Mouse (Mus musculus): ENCODE data around the gene Il17re. TPM values are rescaled to one million over a fixed set of nuclear protein-coding genes. Genes with fewer than 3 reads are reported as not detected.

The Il17re gene
- polyA plus RNA-seq, 1 experiment from 2014 or later, result 0.40 TPM

DNA sequence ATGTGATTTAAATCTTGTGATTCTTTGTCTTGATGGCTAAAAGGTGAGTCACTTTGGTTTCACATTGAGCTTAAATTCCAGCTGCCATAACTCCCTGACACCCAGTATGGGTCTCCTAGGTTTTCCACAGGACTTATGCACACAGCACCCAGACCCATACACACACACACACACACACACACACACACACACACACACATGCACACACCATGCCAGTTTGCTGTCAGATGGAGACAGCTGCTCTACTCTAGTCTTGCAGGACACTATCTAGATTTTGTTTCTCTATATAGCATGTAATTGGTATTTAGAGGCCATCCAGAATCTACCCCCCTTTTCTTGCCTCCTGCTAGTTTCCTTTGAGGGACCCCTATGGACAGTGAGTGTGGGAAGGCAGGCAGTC is 48.8 kb downstream of the Il17re start:
- ATAC-seq (ENCODE audit: low FRiP score) (no peak), DNase-seq (ENCODE audit: low spot score, missing footprints) (no peak)
- Histone ChIP-seq H3K4me1 (ENCODE audit: control insufficient read depth, insufficient read depth, low read length) (no peaks in the 10 kb centered on the region), H3K27ac (ENCODE audit: low read depth, low read length) (no peak overlapping the region), H3K27me3 (ENCODE audit: control insufficient read depth, insufficient read depth, low read length) (no peaks in the 10 kb centered on the region), H3K4me2 (no peak overlapping the region), H3K9me3 (ENCODE audit: control insufficient read depth, low read length) (no peaks in the 10 kb centered on the region), H3K36me3 (ENCODE audit: control insufficient read depth, insufficient read depth, low read length) (no peaks in the 10 kb centered on the region), H3K9ac (ENCODE audit: low read length) (no peak overlapping the region), H3K4me3 (ENCODE audit: low read depth, low read length) (no peak overlapping the region)

DNA sequence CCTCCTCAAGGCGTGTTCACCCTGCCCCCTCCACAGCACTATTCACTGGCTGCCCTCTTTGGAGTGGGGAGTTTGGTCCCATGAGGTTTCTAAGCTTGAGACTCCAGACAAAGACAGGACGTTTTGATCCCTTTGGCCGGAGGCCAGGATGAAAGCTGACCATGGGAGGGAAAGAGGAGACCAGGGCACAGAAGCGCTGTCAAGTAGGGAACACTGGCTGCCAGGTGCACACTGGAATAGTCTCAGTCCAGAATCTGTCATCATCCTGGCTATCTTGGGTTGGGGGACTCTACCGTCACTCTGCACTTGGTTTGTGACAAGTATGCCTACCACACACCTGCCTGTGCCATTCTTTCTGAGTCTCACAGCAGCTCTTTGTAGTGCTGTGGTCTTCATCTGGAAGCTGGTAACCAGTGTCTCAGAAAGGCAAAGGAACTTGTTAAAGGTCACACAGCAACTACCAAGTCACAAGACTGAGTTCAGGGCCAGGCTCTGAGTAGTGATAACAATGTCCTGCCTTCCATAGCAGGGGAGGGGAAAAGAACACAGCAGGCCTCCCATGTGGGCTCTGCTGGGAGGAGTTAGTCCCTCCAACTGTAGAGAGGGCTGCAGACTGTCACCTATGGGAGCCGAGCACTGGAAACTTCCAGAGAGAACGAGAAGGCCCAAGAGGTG is 50.1 kb downstream of the Il17re start:
- Histone ChIP-seq H3K4me3 (ENCODE audit: low read depth, low read length) (no peak overlapping the region), H3K27ac (ENCODE audit: low read depth, low read length) (no peak overlapping the region), H3K4me2 (no peak overlapping the region), H3K27me3 (ENCODE audit: control insufficient read depth, insufficient read depth, low read length) (no peaks in the 10 kb centered on the region), H3K4me1 (ENCODE audit: control insufficient read depth, insufficient read depth, low read length) (no peaks in the 10 kb centered on the region), H3K36me3 (ENCODE audit: control insufficient read depth, insufficient read depth, low read length) (no peaks in the 10 kb centered on the region), H3K9me3 (ENCODE audit: control insufficient read depth, low read length) (no peaks in the 10 kb centered on the region), H3K9ac (ENCODE audit: low read length) (no peak overlapping the region)
- DNase-seq (ENCODE audit: low spot score, missing footprints) (no peak), ATAC-seq (ENCODE audit: low FRiP score) (no peak)
- WGBS, result 71% methylated on average over 7 of the region's 7 CpGs

DNA sequence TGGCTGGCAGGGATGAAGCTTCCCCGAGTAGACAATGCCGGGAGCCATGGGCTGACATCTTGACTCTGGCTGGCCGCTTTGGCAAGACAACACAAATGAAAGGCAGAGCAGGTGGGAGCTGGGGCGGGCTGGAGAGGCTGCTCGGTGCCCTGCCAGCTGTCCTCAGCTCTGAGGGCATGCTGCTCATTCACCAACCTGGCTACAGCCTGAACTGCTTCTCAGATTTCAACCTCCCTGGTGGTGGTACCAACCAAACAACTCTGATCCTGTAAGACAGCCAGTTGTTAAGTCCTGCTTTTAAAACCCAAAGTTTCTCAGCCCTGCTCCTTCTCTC is 50.6 kb downstream of the Il17re start:
- Histone ChIP-seq H3K36me3 (ENCODE audit: control insufficient read depth, insufficient read depth, low read length) (no peaks in the 10 kb centered on the region), H3K9ac (ENCODE audit: low read length) (no peak overlapping the region), H3K4me3 (ENCODE audit: low read depth, low read length) (no peak overlapping the region), H3K27me3 (ENCODE audit: control insufficient read depth, insufficient read depth, low read length) (no peaks in the 10 kb centered on the region), H3K4me2 (no peak overlapping the region), H3K27ac (ENCODE audit: low read depth, low read length) (no peak overlapping the region), H3K9me3 (ENCODE audit: control insufficient read depth, low read length) (no peaks in the 10 kb centered on the region), H3K4me1 (ENCODE audit: control insufficient read depth, insufficient read depth, low read length) (no peaks in the 10 kb centered on the region)
- DNase-seq (ENCODE audit: low spot score, missing footprints) (no peak), ATAC-seq (ENCODE audit: low FRiP score) (no peak)
- 54% methylated on average over 5 of the region's 5 CpGs for WGBS

DNA sequence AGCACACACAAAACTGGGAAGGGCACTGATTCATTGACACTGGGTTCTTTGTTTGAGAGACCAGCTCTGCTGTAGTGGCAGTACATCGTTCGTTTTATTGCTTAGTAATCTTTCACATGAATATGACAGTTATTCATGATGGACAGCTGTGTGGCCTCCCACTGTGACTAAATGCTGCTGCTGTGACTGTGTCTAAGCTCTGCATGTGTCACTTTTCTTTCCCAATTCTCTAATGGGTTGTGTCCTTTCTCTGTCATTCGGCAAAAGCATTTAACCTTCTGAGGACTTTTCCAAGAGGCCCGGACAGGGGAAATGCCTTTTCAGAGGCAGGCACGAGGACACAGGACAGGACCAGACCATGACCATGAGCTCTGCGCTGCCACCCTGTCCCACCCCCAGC is 55.7 kb downstream of the Il17re start:
- Histone ChIP-seq H3K4me1 (ENCODE audit: control insufficient read depth, insufficient read depth, low read length) (no peaks in the 10 kb centered on the region), H3K4me3 (ENCODE audit: low read depth, low read length) (no peak overlapping the region), H3K4me2 (no peak overlapping the region), H3K9ac (ENCODE audit: low read length) (no peak overlapping the region), H3K27me3 (ENCODE audit: control insufficient read depth, insufficient read depth, low read length) (no peaks in the 10 kb centered on the region), H3K27ac (ENCODE audit: low read depth, low read length) (no peak overlapping the region), H3K36me3 (ENCODE audit: control insufficient read depth, insufficient read depth, low read length) (peaks cover 24% of the 10 kb centered on the region), H3K9me3 (ENCODE audit: control insufficient read depth, low read length) (no peaks in the 10 kb centered on the region)
- 97% methylated on average over 6 of the region's 6 CpGs for WGBS
- DNase-seq (ENCODE audit: low spot score, missing footprints), result no peak
- no peak for ATAC-seq (ENCODE audit: low FRiP score)

DNA sequence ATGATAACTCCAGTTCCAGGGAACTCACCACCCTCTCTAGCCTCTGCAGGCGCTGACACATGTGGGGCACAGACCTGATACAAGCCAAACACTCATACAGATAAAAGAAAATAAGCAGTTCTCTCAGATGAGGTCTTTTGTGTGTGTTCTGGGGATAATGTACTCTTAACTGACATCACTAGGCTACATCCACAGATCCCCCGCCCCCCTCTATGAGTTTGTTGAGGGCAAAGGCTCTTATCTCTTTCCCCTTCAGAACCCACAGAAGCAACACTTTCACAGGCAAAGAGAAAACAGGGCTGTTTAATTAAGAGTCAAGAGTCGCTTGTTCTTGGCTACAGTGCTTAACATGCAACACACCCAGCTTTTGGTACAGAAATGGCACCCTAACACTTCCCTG is 56.3 kb downstream of the Il17re start:
- H3K27me3 ChIP-seq (ENCODE audit: control insufficient read depth, insufficient read depth, low read length), result no peaks in the 10 kb centered on the region
- no peak overlapping the region for H3K4me2 ChIP-seq
- peaks cover 27% of the 10 kb centered on the region for H3K36me3 ChIP-seq (ENCODE audit: control insufficient read depth, insufficient read depth, low read length)
- no peak for DNase-seq (ENCODE audit: low spot score, missing footprints)
- no peak overlapping the region for H3K9ac ChIP-seq (ENCODE audit: low read length)
- ATAC-seq (ENCODE audit: low FRiP score), result no peak
- H3K9me3 ChIP-seq (ENCODE audit: control insufficient read depth, low read length), result no peaks in the 10 kb centered on the region
- H3K4me3 ChIP-seq (ENCODE audit: low read depth, low read length), result no peak overlapping the region
- H3K4me1 ChIP-seq (ENCODE audit: control insufficient read depth, insufficient read depth, low read length), result no peaks in the 10 kb centered on the region
- WGBS, result 91% methylated on average over 3 of the region's 3 CpGs
- H3K27ac ChIP-seq (ENCODE audit: low read depth, low read length), result no peak overlapping the region

DNA sequence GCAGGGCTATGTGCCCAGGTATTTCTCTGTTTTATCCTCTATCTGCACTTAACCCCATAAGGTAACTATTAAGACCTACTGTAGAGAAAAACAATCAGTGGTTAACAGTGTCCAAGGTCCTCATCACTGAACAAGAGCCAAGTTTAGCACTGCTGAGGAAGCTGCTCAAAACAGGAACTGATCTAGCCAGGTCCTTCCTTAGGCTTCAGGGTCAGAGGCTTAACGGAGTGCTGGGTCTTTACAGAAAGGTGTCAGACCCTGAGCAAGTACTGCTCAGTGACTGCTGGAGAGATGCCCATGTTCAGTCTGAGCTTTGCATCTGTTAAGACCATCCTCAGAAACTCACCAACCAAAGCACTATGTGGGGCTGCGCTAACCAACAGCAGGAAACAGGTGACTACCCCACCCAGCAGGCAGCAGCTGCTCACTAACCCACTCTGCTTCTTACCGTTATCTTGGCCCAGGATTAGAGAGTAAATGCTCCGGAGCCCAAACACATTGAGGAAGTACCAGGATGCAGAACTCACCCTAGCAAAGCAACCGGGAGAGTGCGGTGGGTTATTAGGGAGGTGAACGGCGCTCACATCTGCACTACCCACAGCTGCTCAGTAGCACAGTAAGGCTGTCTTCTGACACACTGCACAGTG is 59.3 kb downstream of the Il17re start:
- Histone ChIP-seq H3K4me2 (no peak overlapping the region), H3K27ac (ENCODE audit: low read depth, low read length) (no peak overlapping the region), H3K36me3 (ENCODE audit: control insufficient read depth, insufficient read depth, low read length) (peaks cover 33% of the 10 kb centered on the region), H3K9ac (ENCODE audit: low read length) (no peak overlapping the region), H3K4me3 (ENCODE audit: low read depth, low read length) (no peak overlapping the region), H3K27me3 (ENCODE audit: control insufficient read depth, insufficient read depth, low read length) (no peaks in the 10 kb centered on the region), H3K9me3 (ENCODE audit: control insufficient read depth, low read length) (no peaks in the 10 kb centered on the region), H3K4me1 (ENCODE audit: control insufficient read depth, insufficient read depth, low read length) (no peaks in the 10 kb centered on the region)
- ATAC-seq (ENCODE audit: low FRiP score), result no peak
- WGBS, result 95% methylated on average over 8 of the region's 8 CpGs
- DNase-seq (ENCODE audit: low spot score, missing footprints), result no peak

Small RNA genes within 50 kb of the gene (microRNA-seq; reads per million reads assigned to microRNA genes)
- not detected for gene Gm24387

Other genes starting within 250 kb of the Il17re start
- 44.2 and 46.3 TPM in 2 replicates for gene Mtmr14, start 220.6 kb upstream of the Il17re start, polyA plus RNA-seq (2014; fragmentation: Nextera tagmentation; extraction: Ambion mirVana)
- 0.07 and 0.08 TPM in 2 replicates for gene Cpne9, start 176.2 kb upstream of the Il17re start, polyA plus RNA-seq (2014; fragmentation: Nextera tagmentation; extraction: Ambion mirVana)
- gene Brpf1, start 151.3 kb upstream of the Il17re start, polyA plus RNA-seq (2014; fragmentation: Nextera tagmentation; extraction: Ambion mirVana), result 20.1 and 22.8 TPM in 2 replicates
- gene Ogg1, start 131.5 kb upstream of the Il17re start, polyA plus RNA-seq (2014; fragmentation: Nextera tagmentation; extraction: Ambion mirVana), result 12.2 and 13.8 TPM in 2 replicates
- gene Camk1, start 114.5 kb upstream of the Il17re start, polyA plus RNA-seq (2014; fragmentation: Nextera tagmentation; extraction: Ambion mirVana), result 61.6 and 65.4 TPM in 2 replicates
- 59.3 and 62.4 TPM in 2 replicates for gene Tada3, start 80.6 kb upstream of the Il17re start, polyA plus RNA-seq (2014; fragmentation: Nextera tagmentation; extraction: Ambion mirVana)
- gene Arpc4, start 80.4 kb upstream of the Il17re start, polyA plus RNA-seq (2014; fragmentation: Nextera tagmentation; extraction: Ambion mirVana), result 188 and 208 TPM in 2 replicates
- 3.0 TPM in 2 replicates for gene Ttll3, start 69.2 kb upstream of the Il17re start, polyA plus RNA-seq (2014; fragmentation: Nextera tagmentation; extraction: Ambion mirVana)
- 26.6 and 32.0 TPM in 2 replicates for gene Rpusd3, start 39.1 kb upstream of the Il17re start, polyA plus RNA-seq (2014; fragmentation: Nextera tagmentation; extraction: Ambion mirVana)
- gene Cidec, start 22.7 kb upstream of the Il17re start, polyA plus RNA-seq (2014; fragmentation: Nextera tagmentation; extraction: Ambion mirVana), result not detected in 2 replicates
- gene Jagn1, start 15.9 kb upstream of the Il17re start, polyA plus RNA-seq (2014; fragmentation: Nextera tagmentation; extraction: Ambion mirVana), result 73.1 and 75.0 TPM in 2 replicates
- 2.7 and 3.1 TPM in 2 replicates for gene Il17rc, start 12.9 kb downstream of the Il17re start, polyA plus RNA-seq (2014; fragmentation: Nextera tagmentation; extraction: Ambion mirVana)
- gene Creld1, start 24.8 kb downstream of the Il17re start, polyA plus RNA-seq (2014; fragmentation: Nextera tagmentation; extraction: Ambion mirVana), result 29.2 and 29.9 TPM in 2 replicates
- gene Prrt3, start 43.4 kb downstream of the Il17re start, polyA plus RNA-seq (2014; fragmentation: Nextera tagmentation; extraction: Ambion mirVana), result 0.97 and 1.1 TPM in 2 replicates
- 88.4 and 90.0 TPM in 2 replicates for gene Emc3, start 73.2 kb downstream of the Il17re start, polyA plus RNA-seq (2014; fragmentation: Nextera tagmentation; extraction: Ambion mirVana)
- gene Fancd2, start 73.2 kb downstream of the Il17re start, polyA plus RNA-seq (2014; fragmentation: Nextera tagmentation; extraction: Ambion mirVana), result 13.5 and 15.6 TPM in 2 replicates
- gene Fancd2os, start 142.2 kb downstream of the Il17re start, polyA plus RNA-seq (2014; fragmentation: Nextera tagmentation; extraction: Ambion mirVana), result 0.42 and 0.47 TPM in 2 replicates
- gene Brk1, start 146.3 kb downstream of the Il17re start, polyA plus RNA-seq (2014; fragmentation: Nextera tagmentation; extraction: Ambion mirVana), result 223 and 232 TPM in 2 replicates
- gene Vhl, start 165.5 kb downstream of the Il17re start, polyA plus RNA-seq (2014; fragmentation: Nextera tagmentation; extraction: Ambion mirVana), result 60.9 and 62.4 TPM in 2 replicates
- 1.6 and 1.9 TPM in 2 replicates for gene Irak2, start 180.0 kb downstream of the Il17re start, polyA plus RNA-seq (2014; fragmentation: Nextera tagmentation; extraction: Ambion mirVana)
- 1.0 and 1.7 TPM in 2 replicates for gene Tatdn2, start 238.6 kb downstream of the Il17re start, polyA plus RNA-seq (2014; fragmentation: Nextera tagmentation; extraction: Ambion mirVana)

Measured in midbrain, embryonic 11.5 days (tissue).